Mouse (Mus musculus): ENCODE results near the gene Rab37. TPM values are rescaled to one million over a fixed set of nuclear protein-coding genes. Genes with fewer than 3 reads are reported as not detected.

Rab37 gene
- polyA plus RNA-seq, 1 experiment = 0.99 TPM

GRCm38 (mm10) chr11:115101615-115102051 is 10.4 kb downstream of the Rab37 start:
- H3K4me3 ChIP-seq (ENCODE audit: low read depth, low read length) = peak overlapping the region; percentile 20
- peak overlapping the region; percentile 48 for H3K9ac ChIP-seq (ENCODE audit: low read depth, poor library complexity, severe bottlenecking)
- H3K27ac ChIP-seq (ENCODE audit: insufficient read depth, low read length) = peak overlapping the region; percentile 68
- H3K4me1 ChIP-seq (ENCODE audit: control insufficient read depth, insufficient read depth, low read length) = peaks cover 9% of the 10 kb centered on the region
- H3K9me3 ChIP-seq (replicated peaks; ENCODE audit: control insufficient read depth, insufficient read depth, low read length, poor library complexity, severe bottlenecking) = no peaks in the 10 kb centered on the region
- H3K36me3 ChIP-seq (ENCODE audit: control insufficient read depth, insufficient read depth, low read length, poor library complexity, severe bottlenecking) = no peaks in the 10 kb centered on the region
- TF ChIP-seq POLR2A (IDR thresholded peaks at IDR 0.05; ENCODE audit: insufficient read depth, low read length) = no peak
- peak; percentile 86; the same call in 1 of the 2 replicates for TF ChIP-seq EP300 (IDR thresholded peaks at IDR 0.05; ENCODE audit: insufficient read depth, low read depth, low read length)
- TF ChIP-seq CTCF (IDR thresholded peaks at IDR 0.05; ENCODE audit: low read depth, low read length) = no peak
- no peaks in the 10 kb centered on the region for H3K27me3 ChIP-seq (ENCODE audit: control insufficient read depth, insufficient read depth, low read length, poor library complexity, severe bottlenecking)

- Histone ChIP-seq H3K4me3 (ENCODE audit: low read depth, low read length) (peak overlapping the region; percentile 56), H3K4me1 (ENCODE audit: control insufficient read depth, insufficient read depth, low read length) (peaks cover 8% of the 10 kb centered on the region), H3K9me3 (replicated peaks; ENCODE audit: control insufficient read depth, insufficient read depth, low read length, poor library complexity, severe bottlenecking) (no peaks in the 10 kb centered on the region), H3K9ac (ENCODE audit: low read depth, poor library complexity, severe bottlenecking) (peak overlapping the region; percentile 48), H3K27me3 (ENCODE audit: control insufficient read depth, insufficient read depth, low read length, poor library complexity, severe bottlenecking) (no peaks in the 10 kb centered on the region), H3K36me3 (ENCODE audit: control insufficient read depth, insufficient read depth, low read length, poor library complexity, severe bottlenecking) (no peaks in the 10 kb centered on the region), H3K27ac (ENCODE audit: insufficient read depth, low read length) (peak overlapping the region; percentile 68)
- TF ChIP-seq CTCF (IDR thresholded peaks at IDR 0.05; ENCODE audit: low read depth, low read length) (no peak), POLR2A (IDR thresholded peaks at IDR 0.05; ENCODE audit: insufficient read depth, low read length) (no peak), EP300 (IDR thresholded peaks at IDR 0.05; ENCODE audit: insufficient read depth, low read depth, low read length) (0 out of 2 replicates have a peak, but pooled peaks have one; percentile 2)
Observed at GRCm38 (mm10) chr11:115102116-115102515, 10.9 kb downstream of the Rab37 start.

- no peaks in the 10 kb centered on the region for H3K9me3 ChIP-seq (replicated peaks; ENCODE audit: control insufficient read depth, insufficient read depth, low read length, poor library complexity, severe bottlenecking)
- H3K27me3 ChIP-seq (ENCODE audit: control insufficient read depth, insufficient read depth, low read length, poor library complexity, severe bottlenecking) = no peaks in the 10 kb centered on the region
- H3K4me3 ChIP-seq (ENCODE audit: low read depth, low read length) = peak overlapping the region; percentile 58
- peak overlapping the region; percentile 39; the same call in 1 of the 2 replicates for H3K27ac ChIP-seq (ENCODE audit: insufficient read depth, low read length)
- H3K36me3 ChIP-seq (ENCODE audit: control insufficient read depth, insufficient read depth, low read length, poor library complexity, severe bottlenecking) = no peaks in the 10 kb centered on the region
- TF ChIP-seq CTCF (IDR thresholded peaks at IDR 0.05; ENCODE audit: low read depth, low read length) = no peak
- TF ChIP-seq POLR2A (IDR thresholded peaks at IDR 0.05; ENCODE audit: insufficient read depth, low read length) = peak; percentile 87
- no peak for TF ChIP-seq EP300 (IDR thresholded peaks at IDR 0.05; ENCODE audit: insufficient read depth, low read depth, low read length)
- H3K4me1 ChIP-seq (ENCODE audit: control insufficient read depth, insufficient read depth, low read length) = peaks cover 8% of the 10 kb centered on the region
- H3K9ac ChIP-seq (ENCODE audit: low read depth, poor library complexity, severe bottlenecking) = no peak overlapping the region
Observed at GRCm38 (mm10) chr11:115103470-115104413, 12.5 kb downstream of the Rab37 start.

- H3K27me3 ChIP-seq (ENCODE audit: control insufficient read depth, insufficient read depth, low read length, poor library complexity, severe bottlenecking) = no peaks in the 10 kb centered on the region
- H3K4me1 ChIP-seq (ENCODE audit: control insufficient read depth, insufficient read depth, low read length) = peaks cover 8% of the 10 kb centered on the region
- H3K27ac ChIP-seq (ENCODE audit: insufficient read depth, low read length) = no peak overlapping the region
- no peaks in the 10 kb centered on the region for H3K36me3 ChIP-seq (ENCODE audit: control insufficient read depth, insufficient read depth, low read length, poor library complexity, severe bottlenecking)
- TF ChIP-seq POLR2A (IDR thresholded peaks at IDR 0.05; ENCODE audit: insufficient read depth, low read length) = no peak
- TF ChIP-seq CTCF (IDR thresholded peaks at IDR 0.05; ENCODE audit: low read depth, low read length) = no peak
- peak; percentile 76; the same call in 1 of the 2 replicates for TF ChIP-seq EP300 (IDR thresholded peaks at IDR 0.05; ENCODE audit: insufficient read depth, low read depth, low read length)
- H3K9me3 ChIP-seq (replicated peaks; ENCODE audit: control insufficient read depth, insufficient read depth, low read length, poor library complexity, severe bottlenecking) = no peaks in the 10 kb centered on the region
- H3K9ac ChIP-seq (ENCODE audit: low read depth, poor library complexity, severe bottlenecking) = no peak overlapping the region
- no peak overlapping the region for H3K4me3 ChIP-seq (ENCODE audit: low read depth, low read length)
Observed at GRCm38 (mm10) chr11:115104769-115105563, 13.7 kb downstream of the Rab37 start.

- no peak overlapping the region for H3K9ac ChIP-seq (ENCODE audit: low read depth, poor library complexity, severe bottlenecking)
- no peak for TF ChIP-seq CTCF (IDR thresholded peaks at IDR 0.05; ENCODE audit: low read depth, low read length)
- TF ChIP-seq EP300 (IDR thresholded peaks at IDR 0.05; ENCODE audit: insufficient read depth, low read depth, low read length) = no peak
- no peak for TF ChIP-seq POLR2A (IDR thresholded peaks at IDR 0.05; ENCODE audit: insufficient read depth, low read length)
- no peak overlapping the region for H3K27ac ChIP-seq (ENCODE audit: insufficient read depth, low read length)
Observed at GRCm38 (mm10) chr11:115106638-115107037, 15.4 kb downstream of the Rab37 start.

More at GRCm38 (mm10) chr11:115106638-115107037, 15.4 kb downstream of the Rab37 start:
- Histone ChIP-seq H3K9me3 (replicated peaks; ENCODE audit: control insufficient read depth, insufficient read depth, low read length, poor library complexity, severe bottlenecking) (no peaks in the 10 kb centered on the region), H3K36me3 (ENCODE audit: control insufficient read depth, insufficient read depth, low read length, poor library complexity, severe bottlenecking) (no peaks in the 10 kb centered on the region), H3K4me3 (ENCODE audit: low read depth, low read length) (no peak overlapping the region), H3K4me1 (ENCODE audit: control insufficient read depth, insufficient read depth, low read length) (peaks cover 8% of the 10 kb centered on the region), H3K27me3 (ENCODE audit: control insufficient read depth, insufficient read depth, low read length, poor library complexity, severe bottlenecking) (no peaks in the 10 kb centered on the region)
